Mouse (Mus musculus): ENCODE data around the gene Med26. TPM values are rescaled to one million over a fixed set of nuclear protein-coding genes. Genes with fewer than 3 reads are reported as not detected.

Med26 gene
- 11.8 and 14.7 TPM in 2 replicates for polyA plus RNA-seq (2014; fragmentation: Nextera tagmentation; extraction: Ambion mirVana)

DNA sequence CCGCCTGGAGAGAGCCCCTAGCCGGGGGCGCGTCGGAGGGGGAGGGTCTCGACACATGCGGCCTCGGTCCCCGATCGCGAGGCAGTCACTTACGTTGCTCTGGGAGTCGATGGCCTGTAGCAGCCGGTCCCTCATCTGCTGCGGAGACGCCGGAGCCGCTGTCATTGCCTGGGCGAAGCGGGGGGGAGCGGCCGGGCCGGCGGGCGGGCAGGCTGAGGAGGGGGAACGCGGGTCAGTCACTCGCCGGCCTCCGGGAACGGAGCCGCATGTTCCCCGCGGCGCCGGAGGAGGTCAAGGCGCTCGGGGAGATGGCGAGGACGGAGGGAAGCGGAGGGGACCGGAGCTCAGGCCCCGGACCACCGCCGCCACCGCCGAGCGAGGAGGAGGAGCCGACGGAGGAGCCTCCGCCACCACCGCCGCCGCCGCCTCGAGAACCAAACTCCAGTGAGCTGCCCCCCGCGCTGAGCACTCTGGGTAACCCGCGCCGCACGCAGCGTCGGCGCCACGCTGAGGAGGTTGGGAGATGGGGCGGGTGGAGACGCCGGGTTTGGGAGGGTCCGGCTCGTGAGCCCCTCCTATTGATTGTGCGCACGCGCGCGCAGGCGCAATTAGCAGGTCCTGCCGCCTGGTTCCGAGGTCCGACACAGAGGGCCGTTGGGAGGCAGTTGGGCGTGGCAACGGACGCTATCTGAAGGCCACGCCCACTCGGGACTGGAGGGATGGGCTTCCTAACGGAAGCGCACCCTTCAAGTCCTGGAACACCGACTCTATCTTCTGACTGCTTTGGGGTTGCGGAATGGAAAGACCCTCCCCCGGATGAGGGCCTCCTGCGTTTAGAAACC, at the start of gene Med26:
Gene Med26 (minus strand): TSS at position 469 of the 842 bp plus-strand sequence.
- DNase-seq (ENCODE audit: low spot score) = peak; percentile 99
- Histone ChIP-seq H3K4me2 (ENCODE audit: low read length) (peak within 1 kb of the TSS; percentile 98), H3K27me3 (replicated peaks; ENCODE audit: control insufficient read depth, insufficient read depth, low read length) (no peaks in the 10 kb centered on the region), H3K4me1 (ENCODE audit: control insufficient read depth, insufficient read depth, low read length) (peaks cover 19% of the 10 kb centered on the region), H3K36me3 (ENCODE audit: control insufficient read depth, insufficient read depth, low read length) (peaks cover 5% of the 10 kb centered on the region; the same call in 1 of the 2 replicates), H3K4me3 (ENCODE audit: low read depth, low read length) (peak within 1 kb of the TSS; percentile 95), H3K9me3 (replicated peaks; ENCODE audit: control insufficient read depth, low read length) (no peaks in the 10 kb centered on the region), H3K27ac (ENCODE audit: low read depth, low read length) (peak within 1 kb of the TSS; percentile 78), H3K9ac (ENCODE audit: low read length) (peak within 1 kb of the TSS; percentile 97)
- ATAC-seq = peak; percentile 97
- under 1% methylated on average over 89 of the region's 92 CpGs for WGBS

DNA sequence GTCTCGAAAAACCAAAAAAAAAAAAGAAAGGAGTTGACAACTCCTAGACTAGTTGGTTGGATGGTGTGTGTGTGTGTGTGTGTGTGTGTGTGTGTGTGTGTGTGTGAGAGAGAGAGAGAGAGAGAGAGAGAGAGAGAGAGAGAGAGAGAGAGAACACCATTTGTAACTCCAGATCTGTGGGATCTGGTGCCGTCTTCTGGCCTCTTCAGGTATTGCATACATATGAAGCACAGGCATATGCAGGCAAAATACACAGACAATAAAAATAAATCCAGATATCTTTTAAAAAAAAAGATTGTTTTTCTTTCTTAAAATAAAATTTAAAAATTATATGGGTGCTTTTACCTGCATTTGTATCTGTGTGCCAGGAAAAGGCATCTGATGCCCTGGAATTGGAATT, 42.1 kb upstream of the Med26 start:
- H3K4me2 ChIP-seq (ENCODE audit: low read length) = no peak overlapping the region
- no peak overlapping the region for H3K27ac ChIP-seq (ENCODE audit: low read depth, low read length)
- ATAC-seq (no peak), DNase-seq (ENCODE audit: low spot score) (peak; percentile 10)
- H3K4me3 ChIP-seq (ENCODE audit: low read depth, low read length) = no peak overlapping the region
- 54% methylated on average over 2 of the region's 2 CpGs for WGBS
- no peaks in the 10 kb centered on the region for H3K27me3 ChIP-seq (replicated peaks; ENCODE audit: control insufficient read depth, insufficient read depth, low read length)
- no peaks in the 10 kb centered on the region for H3K4me1 ChIP-seq (ENCODE audit: control insufficient read depth, insufficient read depth, low read length)
- H3K36me3 ChIP-seq (ENCODE audit: control insufficient read depth, insufficient read depth, low read length) = no peaks in the 10 kb centered on the region
- H3K9me3 ChIP-seq (replicated peaks; ENCODE audit: control insufficient read depth, low read length) = no peaks in the 10 kb centered on the region
- no peak overlapping the region for H3K9ac ChIP-seq (ENCODE audit: low read length)

DNA sequence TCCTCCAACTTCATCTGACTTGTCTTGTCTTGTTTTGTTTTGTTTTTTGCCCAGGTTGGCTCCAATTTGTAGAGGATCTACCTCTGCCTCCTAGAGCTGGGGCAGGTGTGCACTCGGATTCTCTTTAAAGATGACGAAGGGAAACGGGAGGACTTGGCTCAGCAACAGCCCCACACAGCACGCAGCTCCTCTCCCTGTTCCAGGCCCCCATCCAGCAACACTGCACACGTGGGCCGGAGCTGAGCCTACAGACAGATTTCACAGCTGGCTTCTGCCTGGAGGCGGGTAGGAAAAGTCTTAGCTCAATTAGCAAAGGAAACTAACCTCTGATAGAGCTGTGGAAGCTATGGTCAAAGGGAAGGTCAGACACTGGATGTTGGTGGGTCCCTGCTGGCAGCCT, 41.2 kb upstream of the Med26 start:
- Histone ChIP-seq H3K9ac (ENCODE audit: low read length) (no peak overlapping the region), H3K4me1 (ENCODE audit: control insufficient read depth, insufficient read depth, low read length) (no peaks in the 10 kb centered on the region), H3K27ac (ENCODE audit: low read depth, low read length) (no peak overlapping the region), H3K36me3 (ENCODE audit: control insufficient read depth, insufficient read depth, low read length) (no peaks in the 10 kb centered on the region), H3K4me2 (ENCODE audit: low read length) (no peak overlapping the region), H3K4me3 (ENCODE audit: low read depth, low read length) (no peak overlapping the region), H3K27me3 (replicated peaks; ENCODE audit: control insufficient read depth, insufficient read depth, low read length) (no peaks in the 10 kb centered on the region), H3K9me3 (replicated peaks; ENCODE audit: control insufficient read depth, low read length) (no peaks in the 10 kb centered on the region)
- no peak for ATAC-seq
- no peak for DNase-seq (ENCODE audit: low spot score)
- WGBS = 79% methylated on average over 7 of the region's 7 CpGs

DNA sequence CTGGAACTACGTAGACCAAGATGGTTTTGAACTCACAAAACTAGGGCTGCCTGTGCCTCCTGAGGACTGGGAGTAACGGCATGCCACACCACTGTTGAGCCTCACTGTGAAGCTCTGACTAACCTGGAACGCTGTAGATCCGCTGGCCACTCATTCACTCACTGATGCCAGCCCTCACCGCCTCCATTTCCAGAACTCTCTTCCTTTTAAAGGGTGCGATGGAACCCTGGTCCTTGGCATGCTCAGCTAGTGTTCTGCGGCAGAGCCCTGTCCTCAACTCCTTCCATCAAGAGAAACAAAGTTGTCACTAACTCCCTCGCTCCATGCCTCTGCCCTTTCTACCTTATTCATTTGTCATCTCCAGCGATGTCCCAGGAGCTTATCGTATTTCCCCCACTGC, 40.8 kb upstream of the Med26 start:
- no peaks in the 10 kb centered on the region for H3K27me3 ChIP-seq (replicated peaks; ENCODE audit: control insufficient read depth, insufficient read depth, low read length)
- no peaks in the 10 kb centered on the region for H3K36me3 ChIP-seq (ENCODE audit: control insufficient read depth, insufficient read depth, low read length)
- H3K4me1 ChIP-seq (ENCODE audit: control insufficient read depth, insufficient read depth, low read length) = no peaks in the 10 kb centered on the region
- H3K9ac ChIP-seq (ENCODE audit: low read length) = no peak overlapping the region
- no peaks in the 10 kb centered on the region for H3K9me3 ChIP-seq (replicated peaks; ENCODE audit: control insufficient read depth, low read length)
- no peak for DNase-seq (ENCODE audit: low spot score)
- 91% methylated on average over 10 of the region's 10 CpGs for WGBS
- ATAC-seq = no peak
- no peak overlapping the region for H3K4me2 ChIP-seq (ENCODE audit: low read length)
- H3K27ac ChIP-seq (ENCODE audit: low read depth, low read length) = no peak overlapping the region
- H3K4me3 ChIP-seq (ENCODE audit: low read depth, low read length) = no peak overlapping the region

DNA sequence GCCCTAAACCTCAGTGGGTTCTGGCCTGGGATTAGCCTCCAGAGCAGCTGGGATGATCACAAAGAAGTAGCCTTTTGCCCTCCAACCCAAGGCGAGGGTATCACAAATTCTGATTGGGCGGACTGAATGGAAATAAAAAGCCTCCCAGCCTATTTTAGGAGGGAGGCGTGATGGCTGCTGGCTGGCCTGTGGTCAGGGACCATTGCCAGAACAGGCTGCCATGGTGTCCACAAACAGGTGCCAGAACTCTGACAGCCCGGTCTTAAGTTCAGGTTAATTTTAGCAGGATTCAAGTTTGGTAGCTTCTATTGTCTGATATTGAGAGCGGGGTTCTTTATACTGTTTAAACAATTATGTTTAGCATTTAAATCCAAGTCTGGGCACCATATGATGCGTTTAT, 39.7 kb upstream of the Med26 start:
- no peaks in the 10 kb centered on the region for H3K27me3 ChIP-seq (replicated peaks; ENCODE audit: control insufficient read depth, insufficient read depth, low read length)
- H3K4me3 ChIP-seq (ENCODE audit: low read depth, low read length) = no peak overlapping the region
- H3K9me3 ChIP-seq (replicated peaks; ENCODE audit: control insufficient read depth, low read length) = no peaks in the 10 kb centered on the region
- no peaks in the 10 kb centered on the region for H3K36me3 ChIP-seq (ENCODE audit: control insufficient read depth, insufficient read depth, low read length)
- DNase-seq (ENCODE audit: low spot score) (peak; percentile 20), ATAC-seq (no peak)
- 60% methylated on average over 6 of the region's 6 CpGs for WGBS
- no peak overlapping the region for H3K9ac ChIP-seq (ENCODE audit: low read length)
- no peak overlapping the region for H3K4me2 ChIP-seq (ENCODE audit: low read length)
- no peak overlapping the region for H3K27ac ChIP-seq (ENCODE audit: low read depth, low read length)
- H3K4me1 ChIP-seq (ENCODE audit: control insufficient read depth, insufficient read depth, low read length) = no peaks in the 10 kb centered on the region

DNA sequence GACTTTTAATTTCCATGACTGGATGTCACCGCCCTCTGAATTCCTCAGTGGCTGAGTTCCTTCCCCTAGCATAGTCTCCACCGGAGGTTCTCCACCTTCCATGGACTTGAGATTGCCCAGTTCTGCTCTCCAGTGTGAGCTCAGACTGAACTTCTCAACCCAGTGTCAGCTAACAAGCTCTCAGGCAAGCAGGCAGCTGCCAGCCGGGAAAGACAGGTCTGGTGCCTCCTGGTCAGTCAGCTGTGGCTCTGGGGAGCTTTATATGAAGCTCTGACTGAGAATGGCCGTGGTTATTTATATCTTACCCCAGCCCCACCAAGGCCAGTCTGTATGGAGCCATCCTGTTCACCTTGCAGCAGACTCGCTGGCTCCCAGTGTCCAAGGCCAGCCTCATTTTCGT, 36.3 kb upstream of the Med26 start:
- ATAC-seq = no peak
- WGBS = 79% methylated on average over 6 of the region's 6 CpGs

DNA sequence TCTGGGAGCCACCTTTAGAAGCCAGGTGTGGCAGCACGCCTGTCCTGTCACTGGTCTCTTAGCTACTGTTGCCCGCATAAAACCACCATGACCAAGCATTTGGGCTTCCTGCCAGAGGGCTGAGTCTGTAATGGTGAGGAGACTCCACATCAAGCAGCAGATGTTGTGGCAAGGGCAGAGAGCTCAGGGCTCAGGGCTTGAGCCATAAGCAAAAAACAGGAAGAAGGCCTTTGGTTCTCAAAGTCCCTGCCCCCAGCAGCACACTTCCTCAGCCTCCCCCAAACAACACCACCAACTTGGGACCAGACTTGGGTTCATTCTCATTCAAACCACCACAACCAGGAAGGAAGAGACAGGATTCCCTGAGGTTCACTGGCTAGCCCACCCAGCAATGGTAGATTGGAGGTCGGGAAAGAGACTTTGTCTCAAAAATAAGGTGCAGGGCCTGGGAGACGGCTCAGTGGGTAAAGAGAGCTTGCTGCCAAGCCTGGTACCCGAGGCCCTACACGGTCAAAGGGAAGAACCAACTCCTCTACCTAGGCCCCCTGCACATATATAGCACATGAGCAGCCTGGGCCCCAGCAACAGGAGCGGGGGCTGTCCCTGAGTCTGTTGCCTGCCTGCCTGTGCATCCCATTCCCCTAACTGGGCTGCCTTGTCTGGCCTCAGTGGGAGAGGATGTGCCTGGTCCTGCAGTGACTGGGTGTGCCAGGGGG, 35.1 kb upstream of the Med26 start:
- DNase-seq (ENCODE audit: low spot score) = peak; percentile 13
- 86% methylated on average over 7 of the region's 7 CpGs for WGBS

More for the DNA sequence above, 36.3 kb upstream of the Med26 start:
- Histone ChIP-seq H3K4me3 (ENCODE audit: low read depth, low read length) (no peak overlapping the region), H3K27ac (ENCODE audit: low read depth, low read length) (no peak overlapping the region), H3K4me2 (ENCODE audit: low read length) (no peak overlapping the region), H3K27me3 (replicated peaks; ENCODE audit: control insufficient read depth, insufficient read depth, low read length) (no peaks in the 10 kb centered on the region), H3K9ac (ENCODE audit: low read length) (no peak overlapping the region), H3K4me1 (ENCODE audit: control insufficient read depth, insufficient read depth, low read length) (no peaks in the 10 kb centered on the region), H3K9me3 (replicated peaks; ENCODE audit: control insufficient read depth, low read length) (no peaks in the 10 kb centered on the region), H3K36me3 (ENCODE audit: control insufficient read depth, insufficient read depth, low read length) (no peaks in the 10 kb centered on the region)
- DNase-seq (ENCODE audit: low spot score) = no peak

DNA sequence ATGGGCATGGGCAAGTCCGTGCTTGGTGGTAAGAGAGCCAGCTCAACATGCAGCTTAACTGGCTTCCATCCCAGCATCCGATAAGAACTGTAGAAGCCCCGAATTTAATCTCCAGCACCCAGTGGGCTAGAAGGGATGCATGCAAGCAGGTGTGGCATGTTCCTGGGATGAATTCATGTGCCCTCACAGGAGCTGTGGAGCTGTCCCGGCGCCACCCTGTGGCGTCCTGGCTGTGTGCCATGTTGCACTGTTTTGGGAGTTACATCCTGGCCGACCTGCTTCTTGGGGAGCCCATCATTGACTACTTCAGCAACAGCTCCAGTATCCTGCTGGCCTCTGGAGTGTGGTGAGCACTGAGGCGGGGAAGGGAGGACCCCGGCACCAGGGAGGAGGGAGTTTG, 31.3 kb upstream of the Med26 start:
- 66% methylated on average over 9 of the region's 9 CpGs for WGBS
- H3K4me1 ChIP-seq (ENCODE audit: control insufficient read depth, insufficient read depth, low read length) = no peaks in the 10 kb centered on the region
- H3K4me2 ChIP-seq (ENCODE audit: low read length) = no peak overlapping the region
- no peak overlapping the region for H3K4me3 ChIP-seq (ENCODE audit: low read depth, low read length)
- no peak overlapping the region for H3K9ac ChIP-seq (ENCODE audit: low read length)
- no peak for ATAC-seq
- DNase-seq (ENCODE audit: low spot score) = no peak
- H3K9me3 ChIP-seq (replicated peaks; ENCODE audit: control insufficient read depth, low read length) = no peaks in the 10 kb centered on the region
- H3K27me3 ChIP-seq (replicated peaks; ENCODE audit: control insufficient read depth, insufficient read depth, low read length) = no peaks in the 10 kb centered on the region
- no peaks in the 10 kb centered on the region for H3K36me3 ChIP-seq (ENCODE audit: control insufficient read depth, insufficient read depth, low read length)
- no peak overlapping the region for H3K27ac ChIP-seq (ENCODE audit: low read depth, low read length)

More for the DNA sequence above, 35.1 kb upstream of the Med26 start:
- no peaks in the 10 kb centered on the region for H3K9me3 ChIP-seq (replicated peaks; ENCODE audit: control insufficient read depth, low read length)
- no peaks in the 10 kb centered on the region for H3K36me3 ChIP-seq (ENCODE audit: control insufficient read depth, insufficient read depth, low read length)
- H3K4me3 ChIP-seq (ENCODE audit: low read depth, low read length) = no peak overlapping the region
- no peak overlapping the region for H3K9ac ChIP-seq (ENCODE audit: low read length)
- H3K27me3 ChIP-seq (replicated peaks; ENCODE audit: control insufficient read depth, insufficient read depth, low read length) = no peaks in the 10 kb centered on the region
- no peak overlapping the region for H3K27ac ChIP-seq (ENCODE audit: low read depth, low read length)
- H3K4me1 ChIP-seq (ENCODE audit: control insufficient read depth, insufficient read depth, low read length) = no peaks in the 10 kb centered on the region
- no peak for ATAC-seq
- no peak overlapping the region for H3K4me2 ChIP-seq (ENCODE audit: low read length)

DNA sequence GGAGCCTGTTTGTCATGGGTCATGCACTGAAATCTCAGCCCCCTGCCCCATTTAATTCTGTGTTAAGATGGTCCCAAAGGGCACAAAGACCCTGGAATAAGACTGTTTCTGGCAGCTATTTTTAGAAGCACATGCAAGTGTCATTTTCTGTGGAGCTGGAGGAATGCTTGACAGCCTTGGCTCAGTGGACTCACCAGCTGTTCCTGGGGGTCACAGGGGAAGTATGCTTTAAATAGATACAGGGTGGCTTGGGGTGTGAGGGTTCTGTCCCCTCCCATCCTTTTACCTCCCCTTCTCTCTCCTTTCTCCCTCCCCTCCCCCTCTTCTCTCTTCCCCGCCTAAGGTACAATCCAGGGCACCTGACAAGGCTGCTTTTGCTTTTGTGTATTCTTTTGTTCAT, 29.9 kb upstream of the Med26 start:
- no peak for ATAC-seq
- Histone ChIP-seq H3K27ac (ENCODE audit: low read depth, low read length) (no peak overlapping the region), H3K9ac (ENCODE audit: low read length) (no peak overlapping the region), H3K4me3 (ENCODE audit: low read depth, low read length) (no peak overlapping the region), H3K36me3 (ENCODE audit: control insufficient read depth, insufficient read depth, low read length) (no peaks in the 10 kb centered on the region), H3K4me2 (ENCODE audit: low read length) (no peak overlapping the region), H3K27me3 (replicated peaks; ENCODE audit: control insufficient read depth, insufficient read depth, low read length) (no peaks in the 10 kb centered on the region), H3K9me3 (replicated peaks; ENCODE audit: control insufficient read depth, low read length) (no peaks in the 10 kb centered on the region), H3K4me1 (ENCODE audit: control insufficient read depth, insufficient read depth, low read length) (no peaks in the 10 kb centered on the region; the same call in 1 of the 2 replicates)
- WGBS = 88% methylated on average over 1 of the region's 1 CpGs
- DNase-seq (ENCODE audit: low spot score) = no peak
